Mouse (Mus musculus) cerebral cortex, adult 2 months (tissue): ENCODE results near the gene Slc6a9.

Source experiments
- WGBS: fragments of 180-500 bp; shearing (Covaris S2); methylation state at CpG from one replicate; pipeline ENCODE4 v1.1.7; 2018; 5-methylcytosine and 5-hydroxymethylcytosine counted together

The Slc6a9 gene

GRCm38 (mm10) chr4:117834457-117834844 is at the start of gene Slc6a9:
Gene Slc6a9 (plus strand): TSS chr4:117834506.
- WGBS, result 42% methylated on average over 3 of the region's 3 CpGs

- 40% methylated on average over 8 of the region's 8 CpGs for WGBS
Measured at GRCm38 (mm10) chr4:117786963-117787362, 47.3 kb upstream of the Slc6a9 start.

GRCm38 (mm10) chr4:117788308-117788707 is 46.0 kb upstream of the Slc6a9 start:
- WGBS, result 74% methylated on average over 10 of the region's 10 CpGs

GRCm38 (mm10) chr4:117799904-117800303 is 34.4 kb upstream of the Slc6a9 start:
- 83% methylated on average over 6 of the region's 6 CpGs for WGBS

- 71% methylated on average over 5 of the region's 5 CpGs for WGBS
Measured at GRCm38 (mm10) chr4:117806992-117807391, 27.3 kb upstream of the Slc6a9 start.

GRCm38 (mm10) chr4:117810933-117811332 is 23.4 kb upstream of the Slc6a9 start:
- 20% methylated on average over 2 of the region's 2 CpGs for WGBS

GRCm38 (mm10) chr4:117813591-117814192 is 20.6 kb upstream of the Slc6a9 start:
- 60% methylated on average over 9 of the region's 9 CpGs for WGBS

GRCm38 (mm10) chr4:117814333-117814732 is 20.0 kb upstream of the Slc6a9 start:
- WGBS, result 63% methylated on average over 4 of the region's 4 CpGs

- WGBS, result 83% methylated on average over 5 of the region's 5 CpGs
Measured at GRCm38 (mm10) chr4:117816776-117817175, 17.5 kb upstream of the Slc6a9 start.

GRCm38 (mm10) chr4:117818032-117818431 is 16.3 kb upstream of the Slc6a9 start:
- WGBS, result 95% methylated on average over 10 of the region's 10 CpGs

- 68% methylated on average over 8 of the region's 8 CpGs for WGBS
Measured at GRCm38 (mm10) chr4:117828572-117829145, 5.6 kb upstream of the Slc6a9 start.

- 16% methylated on average over 12 of the region's 12 CpGs for WGBS
Measured at GRCm38 (mm10) chr4:117829260-117830123, 4.8 kb upstream of the Slc6a9 start.

GRCm38 (mm10) chr4:117830124-117830551 is 4.2 kb upstream of the Slc6a9 start:
- 30% methylated on average over 5 of the region's 5 CpGs for WGBS

- 96% methylated on average over 9 of the region's 9 CpGs for WGBS
Measured at GRCm38 (mm10) chr4:117830801-117831200, 3.5 kb upstream of the Slc6a9 start.

GRCm38 (mm10) chr4:117831499-117831898 is 2.8 kb upstream of the Slc6a9 start:
- WGBS, result 90% methylated on average over 2 of the region's 2 CpGs

GRCm38 (mm10) chr4:117831920-117832691 is 2.2 kb upstream of the Slc6a9 start:
- WGBS, result 85% methylated on average over 9 of the region's 9 CpGs

- 5% methylated on average over 36 of the region's 36 CpGs for WGBS
Measured at GRCm38 (mm10) chr4:117834845-117835530, 682 bp downstream of the Slc6a9 start.

- under 1% methylated on average over 60 of the region's 60 CpGs for WGBS
Measured at GRCm38 (mm10) chr4:117835531-117836111, 1.3 kb downstream of the Slc6a9 start.

- WGBS, result under 1% methylated on average over 48 of the region's 48 CpGs
Measured at GRCm38 (mm10) chr4:117836204-117836767, 2.0 kb downstream of the Slc6a9 start.

GRCm38 (mm10) chr4:117837271-117837670 is 3.0 kb downstream of the Slc6a9 start:
- 69% methylated on average over 4 of the region's 4 CpGs for WGBS

- WGBS, result 79% methylated on average over 6 of the region's 6 CpGs
Measured at GRCm38 (mm10) chr4:117839366-117839765, 5.1 kb downstream of the Slc6a9 start.
